Mouse (Mus musculus) common myeloid progenitor, adult 5-6 weeks (primary cell): ENCODE results near the gene Prss50. TPM values are rescaled to one million over a fixed set of nuclear protein-coding genes. Genes with fewer than 3 reads are reported as not detected.
"Not testable (repeated sequence)": the region's sequence is repeated elsewhere in the genome, so short reads cannot be mapped to it uniquely, and the experiment has no call there.

Experiments
- ATAC-seq: replicated peaks from 2 replicates; pipeline ENCODE4 v1.8.0; 2016; ENCODE audit warnings: low read depth, mild to moderate bottlenecking, moderate TSS enrichment, inconsistent platforms; ENCODE audit not compliant: poor library complexity, severe bottlenecking
- total RNA-seq: library from RNA; stranded (forward); fragments of 200-1000, 187-1606 nt; gene quantifications from 2 replicates; pipeline ENCODE4 v1.2.3, GENCODE M21; 2017

The Prss50 gene
- total RNA-seq = 8.7 and 10.2 TPM in 2 replicates

- ATAC-seq = no peak
These were observed at the start of gene Prss50 for GRCm38 (mm10) chr9:110857781-110858472. Gene Prss50, plus strand, starts transcription at chr9:110857967.

GRCm38 (mm10) chr9:110810051-110810450, 47.7 kb upstream of the Prss50 start:
- no peak for ATAC-seq

- no peak for ATAC-seq
These were observed 44.0 kb upstream of the Prss50 start, which contains the start of gene Prss44 for GRCm38 (mm10) chr9:110813789-110814188. Gene Prss44, plus strand, starts transcription at chr9:110813994.

- not testable (repeated sequence) for ATAC-seq
These were observed 37.2 kb upstream of the Prss50 start for GRCm38 (mm10) chr9:110820546-110820945.

GRCm38 (mm10) chr9:110821436-110821835, 36.3 kb upstream of the Prss50 start:
- no peak for ATAC-seq

- ATAC-seq = no peak
These were observed 32.3 kb upstream of the Prss50 start for GRCm38 (mm10) chr9:110825426-110825825.

- ATAC-seq = peak; percentile 80
These were observed 31.9 kb upstream of the Prss50 start for GRCm38 (mm10) chr9:110825832-110826231.

GRCm38 (mm10) chr9:110826390-110826789, 31.4 kb upstream of the Prss50 start, which contains the start of gene Prss43:
Gene Prss43, plus strand, starts transcription at chr9:110826690.
- no peak for ATAC-seq

GRCm38 (mm10) chr9:110833021-110833420, 24.7 kb upstream of the Prss50 start:
- no peak for ATAC-seq

GRCm38 (mm10) chr9:110834411-110834810, 23.4 kb upstream of the Prss50 start, which contains the start of gene Prss45:
Gene Prss45, plus strand, starts transcription at chr9:110834588.
- ATAC-seq = no peak

GRCm38 (mm10) chr9:110834961-110835360, 22.8 kb upstream of the Prss50 start:
- ATAC-seq = no peak

- ATAC-seq = no peak
These were observed 21.7 kb upstream of the Prss50 start for GRCm38 (mm10) chr9:110836112-110836511.

GRCm38 (mm10) chr9:110840905-110841304, 16.9 kb upstream of the Prss50 start:
- peak; percentile 18; the same call in 1 of the 2 replicates for ATAC-seq

GRCm38 (mm10) chr9:110841438-110841837, 16.3 kb upstream of the Prss50 start:
- ATAC-seq = peak; percentile 74

- no peak for ATAC-seq
These were observed 13.6 kb upstream of the Prss50 start, which contains the start of gene Prss46 for GRCm38 (mm10) chr9:110844206-110844605. Gene Prss46, plus strand, starts transcription at chr9:110844506.

- ATAC-seq = no peak
These were observed 8.6 kb upstream of the Prss50 start for GRCm38 (mm10) chr9:110849162-110849561.

- ATAC-seq = no peak
These were observed 1.9 kb upstream of the Prss50 start for GRCm38 (mm10) chr9:110855903-110856302.

- ATAC-seq = peak; percentile 31
These were observed 847 bp upstream of the Prss50 start for GRCm38 (mm10) chr9:110856920-110857319.

GRCm38 (mm10) chr9:110858523-110858922, 756 bp downstream of the Prss50 start:
- ATAC-seq = no peak

- peak; percentile 77 for ATAC-seq
These were observed 1.3 kb downstream of the Prss50 start for GRCm38 (mm10) chr9:110858967-110859596.

GRCm38 (mm10) chr9:110871030-110871429, 13.3 kb downstream of the Prss50 start:
- peak; percentile 78 for ATAC-seq
